ENCODE assay signal across 16 mouse cellular contexts in genomic region chr17:45397541-45397940, GRCm38 (mm10). TPM values are rescaled to one million over a fixed set of nuclear protein-coding genes. Genes with fewer than 3 reads are reported as not detected.
DNase-seq lines count a peak whose midpoint lies in the region; ATAC-seq and TF ChIP-seq lines count a peak whose summit lies in the region.
"Had no signal": no experiment of that assay in that cellular context is flagged by ENCODE, and none has a peak within 500 bp of the region (broad histone marks: within the 10 kb centered on the region; RNA-seq: fewer than 3 reads in every experiment).

No protein-coding gene starts in this region.

- TF ChIP-seq CTCF in kidney, postnatal 0 days (IDR thresholded peaks at IDR 0.05; ENCODE audit: low read depth), result peak; percentile 45; the same call in 1 of the 2 replicates
- peak; percentile 37 for TF ChIP-seq CTCF in midbrain, postnatal 0 days (IDR thresholded peaks at IDR 0.05)
- peak; percentile 59 for TF ChIP-seq CTCF in Patski (IDR thresholded peaks at IDR 0.05)
- TF ChIP-seq CTCF in stomach, postnatal 0 days (IDR thresholded peaks at IDR 0.05; ENCODE audit: low read depth), result peak; percentile 52

- ATAC-seq in kidney, postnatal 0 days (replicated peaks; ENCODE audit: low FRiP score, low read depth), result no peak
- no peak for ATAC-seq in midbrain, postnatal 0 days (ENCODE audit: low FRiP score)
- ATAC-seq in midbrain, embryonic 15.5 days (replicated peaks), result no peak
- ATAC-seq in Patski, result no peak
- ATAC-seq in stomach, postnatal 0 days (ENCODE audit: low FRiP score, low TSS enrichment), result no peak
- no peak for ATAC-seq in megakaryocyte, adult 5-6 weeks (ENCODE audit: poor library complexity, severe bottlenecking)

- WGBS in kidney, postnatal 0 days, result 79% methylated on average over 3 of the region's 3 CpGs
- WGBS in midbrain, postnatal 0 days, result 76% methylated on average over 3 of the region's 3 CpGs
- 79% methylated on average over 3 of the region's 3 CpGs for WGBS in midbrain, embryonic 15.5 days
- WGBS in stomach, postnatal 0 days, result 73% methylated on average over 3 of the region's 3 CpGs

- CTCF ChIA-PET in Patski (lab: Charles Lee), result interaction anchor here (0.9 kb wide), 1 partner anchor 16 kb away, joined by 4 read pairs; no protein-coding TSS in a partner anchor

- peaks cover 17% of the 10 kb centered on the region for H3K36me3 ChIP-seq in kidney, postnatal 0 days (ENCODE audit: insufficient read depth, low read length)
- H3K36me3 ChIP-seq in midbrain, postnatal 0 days (ENCODE audit: insufficient read depth, low read length), result peaks cover 6% of the 10 kb centered on the region; the same call in 1 of the 2 replicates
- 0 out of 2 replicates have a peak, but pooled peaks cover 2% of the 10 kb centered on the region for H3K36me3 ChIP-seq in midbrain, embryonic 15.5 days (replicated peaks)
- peaks cover 2% of the 10 kb centered on the region for H3K36me3 ChIP-seq in stomach, postnatal 0 days (ENCODE audit: control insufficient read depth, insufficient read depth, low read length)

- H3K9me3 ChIP-seq in kidney, postnatal 0 days (replicated peaks; ENCODE audit: low read length), result no peaks in the 10 kb centered on the region
- H3K9me3 ChIP-seq in midbrain, postnatal 0 days (ENCODE audit: low read length), result no peaks in the 10 kb centered on the region
- no peaks in the 10 kb centered on the region for H3K9me3 ChIP-seq in midbrain, embryonic 15.5 days
- H3K9me3 ChIP-seq in stomach, postnatal 0 days (ENCODE audit: control insufficient read depth, low read length), result no peaks in the 10 kb centered on the region
- H3K9me3 ChIP-seq: forebrain, embryonic 10.5 days; kidney, embryonic 15.5 days had no signal

- no peaks in the 10 kb centered on the region for H3K4me1 ChIP-seq in kidney, postnatal 0 days (replicated peaks; ENCODE audit: insufficient read depth, low read length)
- H3K4me1 ChIP-seq in midbrain, postnatal 0 days (ENCODE audit: insufficient read depth, low read length), result no peaks in the 10 kb centered on the region
- H3K4me1 ChIP-seq in midbrain, embryonic 15.5 days, result no peaks in the 10 kb centered on the region
- H3K4me1 ChIP-seq in stomach, postnatal 0 days (replicated peaks; ENCODE audit: control insufficient read depth, insufficient read depth), result no peaks in the 10 kb centered on the region
- H3K4me1 ChIP-seq: forebrain, embryonic 10.5 days had no signal

- H3K4me2 ChIP-seq in kidney, postnatal 0 days (ENCODE audit: low read length), result no peak overlapping the region
- no peak overlapping the region for H3K4me2 ChIP-seq in midbrain, postnatal 0 days (ENCODE audit: low read depth, low read length, poor library complexity, severe bottlenecking)
- H3K4me2 ChIP-seq in midbrain, embryonic 15.5 days, result no peak overlapping the region
- no peak overlapping the region for H3K4me2 ChIP-seq in stomach, postnatal 0 days (replicated peaks; ENCODE audit: low read depth)
- H3K4me2 ChIP-seq: kidney, embryonic 15.5 days; midbrain, embryonic 11.5 days had no signal

- TF ChIP-seq EP300 in stomach, postnatal 0 days (optimal IDR thresholded peaks at IDR 0.05), result no peak

- no peak overlapping the region for H3K27ac ChIP-seq in kidney, postnatal 0 days
- H3K27ac ChIP-seq in midbrain, postnatal 0 days (ENCODE audit: low read depth, low read length), result no peak overlapping the region
- H3K27ac ChIP-seq in midbrain, embryonic 15.5 days, result no peak overlapping the region
- no peak overlapping the region for H3K27ac ChIP-seq in stomach, postnatal 0 days (replicated peaks)
- H3K27ac ChIP-seq: forebrain, embryonic 10.5 days; kidney, embryonic 15.5 days had no signal

- no peak for DNase-seq in kidney, postnatal 0 days (ENCODE audit: low spot score)
- DNase-seq in kidney, adult 9 months, result no peak
- no peak for DNase-seq in midbrain, postnatal 0 days (ENCODE audit: low spot score)
- no peak for DNase-seq in Patski (ENCODE audit: low read depth, low spot score)
- no peak for DNase-seq in stomach, postnatal 0 days (ENCODE audit: low spot score)
- DNase-seq: adrenal gland, adult 8-10 months; cerebellum, adult 9-10 months; heart, postnatal 36 days; lung, postnatal 14 days; right cerebral cortex, postnatal 4 days; thymus, adult 2 months had no signal

- no peak overlapping the region for H3K9ac ChIP-seq in kidney, postnatal 0 days (ENCODE audit: low read depth, low read length)
- H3K9ac ChIP-seq in midbrain, postnatal 0 days (replicated peaks; ENCODE audit: low read length, poor library complexity, severe bottlenecking), result no peak overlapping the region
- H3K9ac ChIP-seq in midbrain, embryonic 15.5 days, result no peak overlapping the region
- no peak overlapping the region for H3K9ac ChIP-seq in stomach, postnatal 0 days (ENCODE audit: low read length)
- H3K9ac ChIP-seq: kidney, embryonic 15.5 days had no signal

- no peak overlapping the region for H3K4me3 ChIP-seq in kidney, postnatal 0 days (replicated peaks; ENCODE audit: low read depth, low read length)
- no peak overlapping the region for H3K4me3 ChIP-seq in midbrain, postnatal 0 days (ENCODE audit: low read depth, low read length)
- H3K4me3 ChIP-seq in midbrain, embryonic 15.5 days, result no peak overlapping the region
- no peak overlapping the region for H3K4me3 ChIP-seq in stomach, postnatal 0 days (ENCODE audit: low read depth, low read length)
- H3K4me3 ChIP-seq: forebrain, embryonic 10.5 days; kidney, embryonic 15.5 days had no signal

- in situ Hi-C loops in Patski (cut with MboI; ENCODE audit: low pct_unique_long_range_greater_than_20kb), result no loop called here

- H3K27me3 ChIP-seq in kidney, postnatal 0 days (ENCODE audit: insufficient read depth, low read length), result no peaks in the 10 kb centered on the region
- H3K27me3 ChIP-seq in midbrain, postnatal 0 days (ENCODE audit: insufficient read depth, low read length), result no peaks in the 10 kb centered on the region
- H3K27me3 ChIP-seq in midbrain, embryonic 15.5 days (replicated peaks), result no peaks in the 10 kb centered on the region
- no peaks in the 10 kb centered on the region for H3K27me3 ChIP-seq in Patski
- no peaks in the 10 kb centered on the region for H3K27me3 ChIP-seq in stomach, postnatal 0 days (ENCODE audit: control insufficient read depth, insufficient read depth, low read length)
- H3K27me3 ChIP-seq: kidney, embryonic 15.5 days had no signal

- POLR2A ChIA-PET in Patski (lab: Charles Lee), result no interaction called here

RNA-seq across cellular contexts. Expression of gene Cdc5l, which starts 36.0 kb away (rescaled TPM):
- polyA plus RNA-seq in kidney, postnatal 0 days (2015; fragmentation: Nextera tagmentation; extraction: Ambion mirVana), result 47.4 and 48.7 TPM in 2 replicates
- total RNA-seq in midbrain, postnatal 0 days (2014; rRNA removed), result 36.7 and 47.4 TPM in 2 replicates
- polyA plus RNA-seq in midbrain, postnatal 0 days (2015; fragmentation: Nextera tagmentation; extraction: Ambion mirVana), result 54.3 and 57.9 TPM in 2 replicates
- polyA plus RNA-seq in midbrain, embryonic 15.5 days (2015; fragmentation: Nextera tagmentation; extraction: Ambion mirVana), result 61.3 and 62.1 TPM in 2 replicates
- polyA plus RNA-seq in Patski (2021), result 59.8 TPM
- 28.9 and 31.8 TPM in 2 replicates for polyA plus RNA-seq in stomach, postnatal 0 days (2015; fragmentation: Nextera tagmentation; extraction: Ambion mirVana)
- total RNA-seq in megakaryocyte, adult 5-6 weeks (2015), result 58.1 and 60.7 TPM in 2 replicates
- 106 and 112 TPM in 2 replicates for total RNA-seq in megakaryocyte, adult 5-6 weeks (2017)
